Mouse (Mus musculus): ENCODE measurements around the gene Rabl6.

- TF ChIP-seq EP300 (IDR thresholded peaks at IDR 0.05; ENCODE audit: low read depth) (no peak), CTCF (IDR thresholded peaks at IDR 0.05; ENCODE audit: low read depth) (no peak)
These were observed 26.4 kb downstream of the Rabl6 start for GRCm38 (mm10) chr2:25581901-25582301.

Measured in heart, postnatal 0 days (tissue).